Mouse (Mus musculus) adrenal gland, adult 2 months (tissue): Measurements from ENCODE around the gene Iffo1. TPM values are rescaled to one million over a fixed set of nuclear protein-coding genes. Genes with fewer than 3 reads are reported as not detected.

Source experiments
- DNase-seq: peaks from one replicate; pipeline ENCODE4 v3.0.0; 2021
- polyA plus RNA-seq: library from polyadenylated mRNA; depleted of rRNA; stranded (reverse); fragments of >200 nt; gene quantifications from 2 replicates; pipeline ENCODE4 v1.2.3, GENCODE M21; 2012
- total RNA-seq, 2 experiments: library from RNA; stranded (reverse); gene quantifications; 2 replicates each; pipeline ENCODE4 v1.2.3; 2021

The Iffo1 gene
- total and polyA plus RNA-seq, 3 experiments: 13.8 to 73.1 (median 21.4) TPM

DNA sequence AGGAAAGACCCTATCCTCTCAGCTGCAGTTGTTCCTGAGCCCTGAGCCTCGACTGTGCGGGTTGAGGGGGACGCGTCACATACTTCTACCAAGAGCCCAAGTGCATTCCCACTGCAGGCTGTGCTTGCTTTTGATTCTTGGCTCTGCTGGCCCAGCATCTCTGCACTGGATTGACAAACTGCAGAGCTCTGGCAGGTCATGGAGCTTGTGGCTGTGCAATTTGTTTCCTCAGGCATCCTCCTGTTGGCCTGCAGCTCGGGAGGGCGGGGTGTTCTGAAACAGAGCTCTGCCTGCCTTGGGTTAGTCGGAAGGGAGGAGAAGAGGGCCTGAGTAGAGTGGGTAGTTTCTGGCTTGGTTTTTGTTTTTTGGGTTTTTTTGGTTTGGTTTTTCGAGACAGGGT is 2.6 kb upstream of the Iffo1 start:
- DNase-seq: no peak

DNA sequence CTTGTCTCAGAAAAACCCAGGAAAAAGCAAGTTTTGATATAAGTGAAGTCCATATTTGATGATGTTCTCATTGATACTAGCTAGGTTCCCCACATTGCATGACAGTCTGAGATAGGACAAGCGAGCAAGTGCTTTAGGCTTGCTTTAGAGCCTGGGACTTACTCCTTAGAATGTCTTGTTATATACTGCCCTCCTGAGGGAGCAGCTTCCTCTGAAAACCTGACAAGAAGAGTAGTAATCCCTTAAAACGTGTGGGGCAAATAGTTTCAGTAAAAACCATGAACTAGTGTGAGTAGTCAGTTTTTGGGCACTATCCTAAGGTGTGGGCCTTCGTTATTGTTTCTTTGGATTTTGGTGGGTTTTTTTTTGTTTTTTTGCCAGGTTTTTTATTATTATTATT is 1.9 kb upstream of the Iffo1 start:
- DNase-seq: no peak

DNA sequence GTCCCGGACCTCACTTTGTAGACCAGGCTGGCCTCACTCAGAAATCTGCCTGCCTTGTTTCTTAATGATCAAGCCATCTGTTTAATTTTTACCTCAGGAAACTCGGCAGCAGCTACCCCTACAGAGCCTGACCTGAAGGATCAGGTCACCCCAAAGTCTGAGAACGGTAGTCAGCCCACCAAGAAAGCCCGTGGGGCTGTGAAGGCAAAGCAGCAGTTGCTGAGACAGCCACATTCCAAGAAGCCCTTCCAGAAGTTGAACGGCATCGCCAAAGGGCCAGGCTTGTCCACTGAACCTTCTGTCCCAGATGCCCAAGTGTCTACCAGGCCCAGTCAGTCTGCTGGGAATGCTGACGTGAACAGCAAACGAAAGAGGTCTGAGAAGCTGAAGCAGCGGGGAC is 1.1 kb upstream of the Iffo1 start:
- no peak for DNase-seq

DNA sequence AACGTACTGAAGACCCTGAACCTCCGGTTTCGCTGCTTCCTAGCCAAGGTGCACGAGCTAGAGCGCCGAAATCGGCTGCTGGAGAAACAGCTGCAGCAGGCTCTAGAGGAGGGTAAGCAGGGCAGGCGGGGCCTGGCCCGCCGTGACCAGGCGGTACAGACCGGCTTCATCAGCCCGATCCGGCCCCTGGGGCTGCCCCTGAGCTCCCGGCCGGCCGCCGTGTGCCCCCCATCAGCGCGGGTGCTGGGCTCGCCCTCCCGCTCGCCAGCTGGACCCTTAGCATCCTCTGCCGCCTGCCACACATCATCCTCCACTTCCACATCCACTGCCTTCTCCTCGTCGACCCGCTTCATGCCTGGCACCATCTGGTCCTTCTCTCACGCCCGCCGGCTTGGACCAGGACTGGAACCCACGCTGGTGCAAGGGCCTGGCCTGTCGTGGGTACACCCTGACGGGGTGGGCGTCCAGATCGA is 474 bp downstream of the Iffo1 start:
- DNase-seq: no peak

DNA sequence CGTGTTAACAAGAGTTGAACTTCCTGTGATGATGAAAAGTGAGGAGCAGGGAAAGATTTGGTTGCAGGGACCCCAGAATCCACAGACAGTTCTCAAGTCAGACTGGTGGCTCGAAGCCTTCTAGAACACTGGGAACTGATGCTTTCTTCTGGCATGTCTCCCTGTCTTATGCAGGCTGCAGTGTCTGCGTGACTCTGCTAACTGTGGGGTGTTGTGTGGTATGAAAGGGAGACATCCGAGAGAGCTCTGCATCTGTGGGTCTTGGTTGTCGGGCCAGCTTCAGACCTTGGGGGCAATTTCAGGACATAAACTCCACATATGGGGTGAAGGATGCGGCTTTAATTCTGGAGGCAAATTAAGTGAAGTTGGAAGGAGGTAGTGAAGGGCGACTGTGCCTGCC is 1.1 kb downstream of the Iffo1 start:
- DNase-seq: no peak

DNA sequence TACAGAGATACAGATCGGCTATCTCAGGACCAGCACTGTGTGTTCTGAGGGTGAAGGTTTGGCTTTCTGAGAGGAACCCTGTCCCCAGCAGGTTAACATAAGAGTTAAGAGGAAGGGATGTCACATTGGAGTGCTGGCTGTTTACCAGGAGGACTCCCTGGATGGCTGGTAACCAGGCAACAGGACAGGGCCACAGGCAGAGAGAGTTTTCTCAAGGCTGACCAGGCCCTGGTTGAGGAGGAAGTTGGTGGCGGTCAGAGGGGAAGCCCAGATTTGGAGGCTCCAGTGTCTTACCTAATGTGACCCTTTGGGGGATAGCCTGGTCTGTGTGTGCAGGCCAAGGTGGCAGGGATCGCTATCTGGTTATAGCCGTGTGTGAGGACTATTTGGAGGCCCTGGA is 1.8 kb downstream of the Iffo1 start:
- DNase-seq: peak; percentile 75

DNA sequence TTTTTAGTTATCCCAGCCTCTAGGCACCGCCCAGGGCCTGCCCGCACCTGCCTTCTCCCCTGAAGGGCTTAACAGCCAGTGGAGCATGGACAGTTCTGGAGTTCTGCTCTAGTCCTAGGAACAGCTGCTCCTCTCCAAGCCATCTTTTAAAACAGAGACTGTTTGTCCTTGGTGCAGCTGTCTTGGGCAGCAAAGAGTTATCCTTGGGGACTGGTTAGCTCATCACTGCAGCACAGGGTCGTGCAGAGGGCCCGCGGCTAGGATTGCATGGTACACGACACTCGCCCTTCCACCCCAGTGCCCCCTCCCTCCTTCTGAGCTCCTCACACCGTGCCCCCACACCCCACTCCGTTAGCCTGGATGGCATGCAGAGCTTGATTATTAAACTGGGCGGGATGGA is 2.3 kb downstream of the Iffo1 start:
- no peak for DNase-seq

DNA sequence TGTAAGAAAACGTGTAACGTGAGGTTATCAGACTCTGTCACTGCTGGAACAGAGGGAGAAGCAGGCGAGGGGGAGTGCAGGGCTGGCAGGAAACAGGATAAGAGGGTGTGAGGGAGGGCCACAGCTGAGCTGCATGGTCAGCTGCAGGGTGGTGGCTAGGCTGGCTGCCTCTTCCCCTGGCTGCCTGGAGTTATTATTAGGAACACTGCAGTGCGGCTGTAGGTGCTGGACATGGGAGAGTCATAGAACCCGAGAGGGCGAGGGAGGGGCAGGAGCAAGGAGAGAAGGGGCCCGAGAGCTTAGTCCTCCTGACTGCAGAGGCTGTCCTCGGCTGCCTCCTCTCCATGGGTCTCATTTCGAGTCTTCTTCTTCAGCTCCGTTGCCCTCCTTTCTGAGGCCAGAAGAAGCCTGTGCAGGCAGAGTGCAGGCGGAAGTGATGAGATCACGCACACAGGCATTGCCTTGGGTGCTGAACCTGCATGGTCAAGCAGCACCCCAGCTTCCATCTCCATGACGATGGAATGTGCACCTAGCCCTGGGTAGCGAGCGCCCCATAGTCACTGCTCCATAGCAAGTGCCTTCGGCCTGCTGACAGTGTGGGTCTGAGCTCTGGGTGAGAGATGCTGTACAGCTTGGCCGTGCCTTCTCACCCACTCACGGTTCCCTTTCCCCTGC is 3.3 kb downstream of the Iffo1 start:
- peak; percentile 54 for DNase-seq

DNA sequence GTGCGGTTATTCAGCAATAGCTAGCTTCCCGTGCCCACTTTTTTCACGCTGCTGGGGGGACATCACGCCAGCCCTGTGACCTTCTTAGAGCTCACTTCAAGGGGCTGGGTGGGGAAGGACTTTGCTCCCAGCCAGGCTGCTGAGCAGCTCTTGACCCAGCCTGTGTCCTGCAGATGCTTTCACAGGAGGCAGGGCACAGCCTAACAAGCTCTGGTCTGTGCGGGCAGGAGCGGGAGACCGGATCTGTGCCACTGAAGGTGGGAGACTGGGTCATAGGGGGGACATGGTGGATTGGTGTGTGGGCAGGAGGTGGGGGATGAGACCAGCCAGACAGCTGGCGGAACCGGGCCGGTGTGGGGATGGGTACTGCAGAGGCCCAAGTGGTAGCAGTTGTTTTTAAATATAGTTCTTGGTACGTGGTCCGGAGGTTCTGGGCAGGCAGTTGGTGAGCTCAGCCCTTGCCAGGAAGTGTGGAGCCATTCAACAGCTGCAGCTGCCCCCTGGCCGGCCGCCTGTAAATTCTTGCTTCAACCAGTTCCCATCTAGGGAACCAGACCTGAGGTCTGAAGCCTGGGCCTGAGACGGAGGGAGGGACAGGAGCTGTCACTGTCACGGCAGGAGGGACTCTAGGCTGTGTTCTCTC is 4.0 kb downstream of the Iffo1 start:
- no peak for DNase-seq

DNA sequence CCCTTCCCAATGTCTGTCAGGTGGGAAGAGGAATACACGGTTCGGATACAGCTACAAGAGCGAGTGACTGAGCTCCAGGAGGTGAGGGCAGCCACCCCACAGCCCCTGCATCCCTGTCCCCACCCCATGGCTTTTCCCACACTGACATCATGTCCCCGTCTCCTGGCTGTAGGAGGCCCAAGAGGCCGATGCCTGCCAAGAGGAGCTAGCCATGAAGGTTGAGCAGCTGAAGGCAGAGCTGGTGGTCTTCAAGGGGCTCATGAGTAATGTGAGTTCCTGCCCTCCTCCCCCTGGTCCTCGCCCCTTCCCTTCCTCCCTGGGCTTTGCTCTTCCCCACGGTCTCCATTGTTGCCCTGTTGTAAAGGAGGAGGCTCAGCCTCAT is 4.5 kb downstream of the Iffo1 start:
- DNase-seq: no peak

DNA sequence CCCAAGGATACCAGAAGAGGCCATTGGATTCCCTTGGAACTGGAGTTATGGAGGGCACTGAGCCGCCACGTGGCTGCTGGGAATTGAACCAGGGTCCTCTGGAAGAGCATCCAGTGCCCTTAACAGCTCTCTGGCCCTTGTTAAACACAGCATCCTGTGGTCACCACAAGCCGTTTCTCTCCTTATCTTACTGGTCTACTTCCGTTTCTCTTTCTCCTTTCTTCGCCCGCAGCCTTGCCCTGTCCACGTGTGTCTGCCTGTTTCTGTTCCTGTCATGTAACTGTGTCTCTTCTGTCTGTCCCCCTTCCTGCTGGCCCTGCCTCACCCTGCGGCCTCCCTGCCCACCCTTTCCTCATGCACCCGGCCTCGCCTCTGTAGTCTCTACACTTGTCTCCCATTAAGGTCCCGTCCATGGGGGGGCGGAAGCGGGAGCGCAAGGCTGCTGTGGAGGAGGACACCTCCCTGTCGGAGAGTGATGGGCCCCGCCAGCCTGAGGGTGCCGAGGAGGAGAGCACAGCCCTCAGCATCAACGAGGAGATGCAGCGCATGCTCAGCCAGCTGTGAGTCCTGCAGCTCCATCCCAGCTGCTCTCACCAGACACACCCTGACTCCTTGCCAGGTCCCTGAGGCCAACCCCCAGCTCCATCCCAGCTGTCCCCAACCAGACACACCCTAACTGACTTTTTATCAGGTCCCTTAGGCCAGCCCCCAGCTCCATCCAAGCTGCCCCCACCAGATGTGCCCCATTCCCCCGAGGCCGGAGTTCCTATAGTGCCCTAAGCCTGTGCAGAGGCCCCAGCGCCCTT is 7.4 kb downstream of the Iffo1 start:
- no peak for DNase-seq

DNA sequence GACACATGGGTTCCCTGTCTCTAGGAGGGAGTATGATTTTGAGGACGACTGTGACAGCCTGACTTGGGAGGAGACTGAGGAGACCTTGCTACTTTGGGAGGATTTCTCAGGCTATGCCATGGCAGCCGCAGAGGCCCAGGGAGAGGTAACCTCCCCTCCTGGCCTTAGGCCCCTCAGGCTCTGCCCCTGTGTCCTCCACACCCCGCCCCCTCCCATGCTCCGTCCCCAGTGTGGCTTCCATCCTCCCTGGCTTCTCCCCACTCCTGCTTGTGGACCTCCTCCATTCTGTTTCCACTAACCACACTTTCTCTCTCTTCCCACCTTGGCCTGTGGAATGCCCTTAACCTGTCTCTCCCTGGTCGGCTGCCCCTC is 8.0 kb downstream of the Iffo1 start:
- no peak for DNase-seq

DNA sequence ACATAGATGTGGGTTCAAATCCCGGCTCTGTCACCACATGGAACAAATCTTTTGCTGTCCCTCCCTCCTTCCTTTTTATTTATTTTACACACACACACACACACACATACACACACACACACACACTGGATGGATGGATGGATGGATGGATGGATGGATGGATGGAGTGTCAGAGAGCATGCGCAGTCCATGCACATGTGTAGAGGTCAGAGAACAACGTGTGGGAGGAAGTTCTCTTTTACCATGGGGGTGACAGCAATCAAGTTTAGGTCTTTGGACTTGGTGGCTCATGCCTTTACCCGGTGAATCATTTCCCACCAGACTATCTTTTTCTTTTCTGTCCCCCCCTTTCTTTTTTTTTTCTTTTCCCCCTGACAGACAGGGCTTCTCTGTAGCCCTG is 8.6 kb downstream of the Iffo1 start:
- no peak for DNase-seq

DNA sequence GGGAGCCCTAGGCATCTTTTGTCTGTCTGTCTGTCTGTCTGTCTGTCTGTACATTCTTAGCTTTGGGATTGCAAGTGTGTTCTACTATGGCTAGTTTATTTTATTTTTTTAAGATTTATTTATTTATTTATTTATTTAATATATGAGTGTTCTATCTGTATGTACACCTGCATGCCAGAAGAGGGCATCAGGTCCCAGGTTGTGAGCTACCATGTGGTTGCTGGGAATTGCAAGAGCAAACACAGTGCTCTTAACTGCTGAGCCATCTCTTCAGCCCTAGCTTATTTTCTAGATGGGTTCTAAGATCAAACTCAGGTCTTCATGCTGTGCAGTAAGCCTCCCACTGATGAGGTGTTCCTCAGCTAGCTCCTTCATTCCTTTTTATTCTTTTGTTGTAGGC is 9.5 kb downstream of the Iffo1 start:
- DNase-seq: no peak

DNA sequence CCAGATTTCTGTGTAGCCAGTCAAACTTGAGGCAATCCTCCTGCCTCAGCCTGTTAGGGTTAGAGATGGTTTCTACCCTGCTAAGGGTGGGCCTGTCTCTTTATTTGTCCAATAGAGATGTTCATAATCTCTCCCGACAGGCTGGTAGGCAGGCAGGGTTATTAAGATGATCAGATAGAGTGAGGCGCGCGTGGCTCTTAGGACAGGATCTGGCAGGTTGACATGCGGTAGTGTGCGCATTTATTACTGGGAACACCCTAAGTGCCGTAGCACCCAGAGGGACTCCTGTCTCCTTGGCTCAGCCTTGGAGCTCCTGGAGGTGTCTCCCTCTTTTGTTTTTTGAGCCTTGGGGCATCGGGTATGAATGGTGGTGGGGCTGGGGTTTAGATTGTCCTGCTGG is 10.2 kb downstream of the Iffo1 start:
- DNase-seq: no peak

DNA sequence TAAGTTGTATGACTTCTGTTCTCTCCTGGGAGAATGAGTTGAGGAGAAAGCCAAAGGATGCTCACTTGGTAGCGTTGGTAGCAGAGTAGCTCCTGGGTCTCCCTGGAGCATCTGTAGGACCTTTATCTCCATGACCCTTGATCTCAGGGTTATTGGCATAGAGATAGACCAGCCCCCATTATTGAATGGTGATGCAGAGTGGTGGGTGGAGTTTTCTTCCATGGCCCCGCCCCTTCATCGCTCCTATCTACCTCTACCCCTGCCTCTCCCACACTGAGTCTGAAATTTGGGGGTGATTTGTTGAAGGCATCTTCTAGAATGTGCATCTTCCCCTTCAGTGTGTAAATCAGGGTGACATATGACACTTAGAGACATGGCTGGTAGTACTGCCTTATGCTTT is 11.4 kb downstream of the Iffo1 start:
- DNase-seq: no peak

DNA sequence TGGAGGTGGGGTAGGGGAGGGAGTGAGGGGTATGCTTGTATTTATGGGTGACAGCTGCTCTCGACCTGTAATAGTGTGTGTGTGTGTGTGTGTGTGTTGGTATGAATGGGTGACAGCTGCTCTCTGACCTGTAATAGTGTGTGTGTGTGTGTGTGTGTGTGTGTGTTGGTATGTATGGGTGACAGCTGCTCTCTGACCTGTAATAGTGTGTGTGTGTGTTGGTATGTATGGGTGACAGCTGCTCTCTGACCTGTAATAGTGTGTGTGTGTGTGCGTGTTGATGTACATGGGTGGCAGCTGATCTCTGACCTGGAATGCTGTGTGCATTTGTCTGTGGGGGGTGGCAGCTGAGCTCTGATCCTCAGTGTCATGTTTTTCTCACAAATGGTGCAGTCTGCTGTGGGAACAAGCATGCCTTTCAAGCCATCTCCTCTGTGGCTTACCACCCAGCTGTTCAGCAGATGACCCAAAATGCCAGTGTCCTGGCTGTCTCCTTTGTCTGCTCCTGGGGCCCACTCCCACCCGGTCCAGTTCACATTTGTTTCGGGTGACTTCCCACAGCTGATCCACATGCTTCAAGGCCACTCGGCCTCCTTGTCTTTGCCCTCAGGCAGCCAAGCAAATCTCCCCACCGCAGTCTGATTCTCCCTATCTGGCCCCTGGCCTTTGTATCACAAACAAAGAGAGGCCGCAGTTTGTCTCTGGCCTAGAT is 12.0 kb downstream of the Iffo1 start:
- DNase-seq: no peak

DNA sequence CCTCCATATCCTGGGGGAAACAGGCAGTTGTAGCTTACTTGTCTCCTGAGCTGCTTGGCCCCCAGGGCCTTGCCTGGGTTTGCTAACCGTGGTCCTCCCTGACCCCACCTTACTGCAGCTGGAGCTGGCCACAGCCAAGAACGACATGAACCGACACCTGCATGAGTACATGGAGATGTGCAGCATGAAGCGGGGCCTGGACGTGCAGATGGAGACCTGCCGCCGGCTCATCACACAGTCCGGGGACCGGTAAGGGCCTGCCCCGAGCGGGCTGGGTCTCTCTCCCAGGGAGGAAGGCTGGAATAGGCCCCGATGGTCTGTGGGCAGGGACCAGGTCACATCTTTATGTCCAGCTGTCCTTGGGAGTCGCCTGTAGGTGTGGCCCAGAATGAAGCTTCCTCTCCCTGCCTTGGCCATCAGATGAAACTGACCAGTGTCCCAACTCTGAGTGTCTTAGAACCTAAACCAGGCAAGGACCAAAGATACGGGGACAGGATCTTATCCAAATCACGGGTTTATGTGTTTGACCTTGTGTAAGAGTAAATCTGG is 14.0 kb downstream of the Iffo1 start:
- DNase-seq: no peak

DNA sequence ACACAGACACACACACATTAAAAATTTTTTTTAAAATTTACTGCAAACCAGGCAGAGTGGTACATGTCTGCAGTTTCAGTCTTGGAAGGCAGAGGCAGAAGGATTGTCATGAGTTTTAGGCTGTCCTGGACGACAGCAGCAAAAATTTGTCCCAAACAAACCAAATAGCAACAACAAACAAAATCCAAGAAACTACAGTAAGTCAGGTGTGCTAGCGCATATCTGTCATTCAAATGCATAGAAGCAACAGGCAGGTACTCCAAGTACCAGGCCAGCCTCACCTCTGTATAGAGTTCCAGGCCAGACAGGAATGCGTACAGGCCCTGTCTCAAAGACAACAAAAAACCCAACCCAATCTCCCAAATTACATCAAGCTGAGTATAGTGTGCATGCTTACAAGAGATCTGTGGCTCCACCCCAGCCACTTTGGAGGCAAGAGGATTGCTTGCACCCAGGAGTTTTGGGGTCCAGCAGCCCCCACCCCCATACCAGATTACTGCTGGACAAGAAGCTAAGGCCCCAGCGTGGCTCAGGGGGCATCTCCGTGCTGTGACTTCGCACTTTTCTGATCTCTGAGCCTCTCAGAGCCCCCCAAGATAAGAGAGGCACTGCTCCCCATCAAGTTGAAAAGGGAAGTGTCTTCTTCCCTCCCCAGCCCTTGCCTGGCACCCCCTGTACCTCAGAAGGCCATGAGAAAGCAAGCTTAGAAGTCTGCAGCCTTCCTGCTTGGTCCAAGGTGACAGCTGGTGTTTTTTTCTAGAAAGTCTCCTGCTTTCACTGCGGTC is 14.9 kb downstream of the Iffo1 start:
- DNase-seq: no peak

DNA sequence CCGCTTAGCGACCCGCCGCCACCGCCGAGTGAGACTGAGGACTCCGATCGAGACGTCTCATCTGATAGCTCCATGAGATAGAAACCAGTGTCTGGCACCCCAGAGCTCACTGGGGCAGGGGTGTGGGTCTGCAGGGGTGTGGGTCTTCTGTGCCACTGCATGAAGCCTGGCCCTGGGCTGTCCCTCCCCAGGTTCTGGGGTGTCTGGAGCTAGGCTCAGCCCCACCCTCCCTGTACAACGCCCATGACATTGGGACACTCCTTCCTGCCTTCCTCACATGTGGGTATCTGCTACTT is 15.5 kb downstream of the Iffo1 start:
- DNase-seq: no peak

DNA sequence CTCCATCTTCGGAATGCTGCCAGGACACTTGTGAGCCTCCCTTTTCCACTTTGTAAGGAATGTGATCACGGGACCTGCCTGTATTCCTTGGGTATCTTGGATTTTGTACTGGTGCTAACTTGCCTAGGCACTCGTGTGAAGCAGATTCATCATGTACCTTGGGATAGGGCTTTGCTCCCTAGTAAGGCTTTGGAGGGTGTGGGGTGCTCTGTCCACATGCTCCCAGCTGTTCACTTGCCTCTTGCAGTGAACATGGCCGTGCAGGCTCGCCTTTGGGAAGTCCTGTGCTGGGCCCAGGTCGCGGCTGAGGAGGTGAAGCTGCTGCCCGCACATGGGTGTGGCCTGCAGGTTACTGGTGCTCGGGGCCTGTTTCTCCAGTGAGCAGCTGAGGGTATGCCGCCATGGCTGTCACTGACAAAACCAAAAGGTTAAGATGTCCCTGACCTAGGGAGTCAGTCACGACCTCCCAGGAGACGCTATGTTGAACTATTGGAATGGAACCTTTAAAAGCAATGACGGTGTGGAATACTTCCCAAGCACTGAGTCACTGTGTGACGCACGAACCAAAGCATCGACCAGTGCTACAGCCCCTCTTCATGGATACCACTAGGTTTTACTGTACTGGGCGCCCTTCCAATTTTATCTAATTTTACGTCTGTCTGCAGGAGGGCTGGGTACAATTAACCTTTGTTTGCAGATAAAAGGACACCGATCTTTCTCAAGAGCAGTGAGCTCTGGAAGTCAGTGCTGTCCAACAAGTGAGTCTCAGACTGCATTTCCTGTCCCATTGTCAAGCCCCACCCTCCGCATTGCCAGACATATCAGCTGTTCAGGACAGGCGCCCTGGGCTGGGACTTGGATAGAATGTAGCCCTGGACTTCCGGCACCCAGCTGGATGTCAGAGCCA is 16.1 kb downstream of the Iffo1 start:
- peak; percentile 87 for DNase-seq
